Mouse (Mus musculus): ENCODE results near the gene Aktip.

Gene Aktip

GRCm38 (mm10) chr8:91111868-91112477 lies 87.8 kb downstream of the Aktip start:
- H3K36me3 ChIP-seq (ENCODE audit: insufficient read depth, low read length), result peaks cover 67% of the 10 kb centered on the region
- H3K9me3 ChIP-seq (ENCODE audit: low read length), result no peaks in the 10 kb centered on the region
- 0 out of 2 replicates have a peak, but pooled peaks cover 4% of the 10 kb centered on the region for H3K4me1 ChIP-seq (replicated peaks; ENCODE audit: low read depth, low read length)
- TF ChIP-seq CTCF (conservative IDR thresholded peaks at IDR 0.05; ENCODE audit: low read length) (no peak), POU5F1 (IDR thresholded peaks at IDR 0.05; ENCODE audit: borderline replicate concordance, low read length) (no peak), NANOG (IDR thresholded peaks at IDR 0.05; ENCODE audit: borderline replicate concordance, low read length) (no peak)
- H3K4me3 ChIP-seq (replicated peaks; ENCODE audit: low read length), result no peak overlapping the region
- H3K27me3 ChIP-seq (ENCODE audit: insufficient read depth, low read length), result no peaks in the 10 kb centered on the region

- H3K4me1 ChIP-seq (replicated peaks; ENCODE audit: low read depth, low read length), result no peaks in the 10 kb centered on the region
- peaks cover 58% of the 10 kb centered on the region for H3K36me3 ChIP-seq (ENCODE audit: insufficient read depth, low read length)
- no peaks in the 10 kb centered on the region for H3K9me3 ChIP-seq (ENCODE audit: low read length)
- H3K27me3 ChIP-seq (ENCODE audit: insufficient read depth, low read length), result no peaks in the 10 kb centered on the region
- TF ChIP-seq POU5F1 (IDR thresholded peaks at IDR 0.05; ENCODE audit: borderline replicate concordance, low read length), result no peak
- TF ChIP-seq NANOG (IDR thresholded peaks at IDR 0.05; ENCODE audit: borderline replicate concordance, low read length), result no peak
- TF ChIP-seq CTCF (conservative IDR thresholded peaks at IDR 0.05; ENCODE audit: low read length), result no peak
- H3K4me3 ChIP-seq (replicated peaks; ENCODE audit: low read length), result no peak overlapping the region
Measured at GRCm38 (mm10) chr8:91106271-91106670, 93.5 kb downstream of the Aktip start.

- no peak for TF ChIP-seq CTCF (conservative IDR thresholded peaks at IDR 0.05; ENCODE audit: low read length)
- TF ChIP-seq POU5F1 (IDR thresholded peaks at IDR 0.05; ENCODE audit: borderline replicate concordance, low read length), result no peak
- no peak for TF ChIP-seq NANOG (IDR thresholded peaks at IDR 0.05; ENCODE audit: borderline replicate concordance, low read length)
- H3K36me3 ChIP-seq (ENCODE audit: insufficient read depth, low read length), result peaks cover 64% of the 10 kb centered on the region
- H3K4me1 ChIP-seq (replicated peaks; ENCODE audit: low read depth, low read length), result no peaks in the 10 kb centered on the region
- no peak overlapping the region for H3K4me3 ChIP-seq (replicated peaks; ENCODE audit: low read length)
- H3K9me3 ChIP-seq (ENCODE audit: low read length), result no peaks in the 10 kb centered on the region
- no peaks in the 10 kb centered on the region for H3K27me3 ChIP-seq (ENCODE audit: insufficient read depth, low read length)
Measured at GRCm38 (mm10) chr8:91098106-91098505, 101.7 kb downstream of the Aktip start.

- no peaks in the 10 kb centered on the region for H3K4me1 ChIP-seq (replicated peaks; ENCODE audit: low read depth, low read length)
- no peak for TF ChIP-seq NANOG (IDR thresholded peaks at IDR 0.05; ENCODE audit: borderline replicate concordance, low read length)
- no peak for TF ChIP-seq CTCF (conservative IDR thresholded peaks at IDR 0.05; ENCODE audit: low read length)
- no peak for TF ChIP-seq POU5F1 (IDR thresholded peaks at IDR 0.05; ENCODE audit: borderline replicate concordance, low read length)
- no peaks in the 10 kb centered on the region for H3K27me3 ChIP-seq (ENCODE audit: insufficient read depth, low read length)
- no peak overlapping the region for H3K4me3 ChIP-seq (replicated peaks; ENCODE audit: low read length)
- H3K9me3 ChIP-seq (ENCODE audit: low read length), result no peaks in the 10 kb centered on the region
- H3K36me3 ChIP-seq (ENCODE audit: insufficient read depth, low read length), result peaks cover 72% of the 10 kb centered on the region
Measured at GRCm38 (mm10) chr8:91094135-91094534, 105.6 kb downstream of the Aktip start.

GRCm38 (mm10) chr8:91089601-91090000 lies 110.2 kb downstream of the Aktip start:
- H3K27me3 ChIP-seq (ENCODE audit: insufficient read depth, low read length), result no peaks in the 10 kb centered on the region
- TF ChIP-seq CTCF (conservative IDR thresholded peaks at IDR 0.05; ENCODE audit: low read length), result no peak
- TF ChIP-seq POU5F1 (IDR thresholded peaks at IDR 0.05; ENCODE audit: borderline replicate concordance, low read length), result no peak
- TF ChIP-seq NANOG (IDR thresholded peaks at IDR 0.05; ENCODE audit: borderline replicate concordance, low read length), result no peak
- peaks cover 75% of the 10 kb centered on the region for H3K36me3 ChIP-seq (ENCODE audit: insufficient read depth, low read length)
- H3K4me1 ChIP-seq (replicated peaks; ENCODE audit: low read depth, low read length), result no peaks in the 10 kb centered on the region
- H3K9me3 ChIP-seq (ENCODE audit: low read length), result no peaks in the 10 kb centered on the region
- H3K4me3 ChIP-seq (replicated peaks; ENCODE audit: low read length), result no peak overlapping the region

- Histone ChIP-seq H3K4me3 (replicated peaks; ENCODE audit: low read length) (no peak overlapping the region), H3K9me3 (ENCODE audit: low read length) (no peaks in the 10 kb centered on the region), H3K4me1 (replicated peaks; ENCODE audit: low read depth, low read length) (no peaks in the 10 kb centered on the region), H3K36me3 (ENCODE audit: insufficient read depth, low read length) (peaks cover 72% of the 10 kb centered on the region), H3K27me3 (ENCODE audit: insufficient read depth, low read length) (no peaks in the 10 kb centered on the region)
- TF ChIP-seq CTCF (conservative IDR thresholded peaks at IDR 0.05; ENCODE audit: low read length) (no peak), NANOG (IDR thresholded peaks at IDR 0.05; ENCODE audit: borderline replicate concordance, low read length) (no peak), POU5F1 (IDR thresholded peaks at IDR 0.05; ENCODE audit: borderline replicate concordance, low read length) (no peak)
Measured at GRCm38 (mm10) chr8:91088452-91088851, 111.3 kb downstream of the Aktip start.

GRCm38 (mm10) chr8:91082428-91082827 lies 117.3 kb downstream of the Aktip start:
- H3K36me3 ChIP-seq (ENCODE audit: insufficient read depth, low read length), result peaks cover 25% of the 10 kb centered on the region
- H3K4me3 ChIP-seq (replicated peaks; ENCODE audit: low read length), result peak overlapping the region; percentile 65
- H3K9me3 ChIP-seq (ENCODE audit: low read length), result no peaks in the 10 kb centered on the region
- H3K27me3 ChIP-seq (ENCODE audit: insufficient read depth, low read length), result no peaks in the 10 kb centered on the region
- TF ChIP-seq POU5F1 (IDR thresholded peaks at IDR 0.05; ENCODE audit: borderline replicate concordance, low read length) (no peak), CTCF (conservative IDR thresholded peaks at IDR 0.05; ENCODE audit: low read length) (no peak), NANOG (IDR thresholded peaks at IDR 0.05; ENCODE audit: borderline replicate concordance, low read length) (no peak)
- H3K4me1 ChIP-seq (replicated peaks; ENCODE audit: low read depth, low read length), result peaks cover 17% of the 10 kb centered on the region

- TF ChIP-seq POU5F1 (IDR thresholded peaks at IDR 0.05; ENCODE audit: borderline replicate concordance, low read length), result no peak
- no peak for TF ChIP-seq CTCF (conservative IDR thresholded peaks at IDR 0.05; ENCODE audit: low read length)
- TF ChIP-seq NANOG (IDR thresholded peaks at IDR 0.05; ENCODE audit: borderline replicate concordance, low read length), result no peak
- Histone ChIP-seq H3K36me3 (ENCODE audit: insufficient read depth, low read length) (peaks cover 23% of the 10 kb centered on the region), H3K4me1 (replicated peaks; ENCODE audit: low read depth, low read length) (peaks cover 18% of the 10 kb centered on the region), H3K4me3 (replicated peaks; ENCODE audit: low read length) (peak overlapping the region; percentile 65), H3K27me3 (ENCODE audit: insufficient read depth, low read length) (no peaks in the 10 kb centered on the region), H3K9me3 (ENCODE audit: low read length) (no peaks in the 10 kb centered on the region)
Measured at GRCm38 (mm10) chr8:91081911-91082310, 117.9 kb downstream of the Aktip start.

- H3K4me1 ChIP-seq (replicated peaks; ENCODE audit: low read depth, low read length), result peaks cover 19% of the 10 kb centered on the region
- TF ChIP-seq CTCF (conservative IDR thresholded peaks at IDR 0.05; ENCODE audit: low read length), result peak; percentile 56
- TF ChIP-seq POU5F1 (IDR thresholded peaks at IDR 0.05; ENCODE audit: borderline replicate concordance, low read length), result no peak
- TF ChIP-seq NANOG (IDR thresholded peaks at IDR 0.05; ENCODE audit: borderline replicate concordance, low read length), result no peak
- peaks cover 14% of the 10 kb centered on the region for H3K36me3 ChIP-seq (ENCODE audit: insufficient read depth, low read length)
- no peaks in the 10 kb centered on the region for H3K9me3 ChIP-seq (ENCODE audit: low read length)
- no peaks in the 10 kb centered on the region for H3K27me3 ChIP-seq (ENCODE audit: insufficient read depth, low read length)
- H3K4me3 ChIP-seq (replicated peaks; ENCODE audit: low read length), result no peak overlapping the region
Measured at GRCm38 (mm10) chr8:91079678-91080077, 120.1 kb downstream of the Aktip start.
